Mouse (Mus musculus) liver, adult 2 months (tissue): ENCODE measurements around the gene Idnk.

Source experiments
- CTCF ChIP-seq: fragments of 200-500 bp; IDR thresholded peaks from 2 replicates; pipeline ENCODE4 v1.5.1; 2011; ENCODE audit warnings: low read depth, low read length, control low read depth
- POLR2A ChIP-seq: fragments of 200-500 bp; IDR thresholded peaks from 2 replicates; pipeline ENCODE4 v1.6.1; 2011; ENCODE audit warnings: low read length, control low read depth; ENCODE audit not compliant: insufficient read depth; ENCODE audit errors: extremely low read depth

GRCm38 (mm10) chr13:58201343-58201742 is 43.9 kb downstream of the Idnk start:
- no peak for TF ChIP-seq POLR2A
- TF ChIP-seq CTCF: no peak
